22 mouse cellular contexts compared by ENCODE assay signal in the genomic region with DNA sequence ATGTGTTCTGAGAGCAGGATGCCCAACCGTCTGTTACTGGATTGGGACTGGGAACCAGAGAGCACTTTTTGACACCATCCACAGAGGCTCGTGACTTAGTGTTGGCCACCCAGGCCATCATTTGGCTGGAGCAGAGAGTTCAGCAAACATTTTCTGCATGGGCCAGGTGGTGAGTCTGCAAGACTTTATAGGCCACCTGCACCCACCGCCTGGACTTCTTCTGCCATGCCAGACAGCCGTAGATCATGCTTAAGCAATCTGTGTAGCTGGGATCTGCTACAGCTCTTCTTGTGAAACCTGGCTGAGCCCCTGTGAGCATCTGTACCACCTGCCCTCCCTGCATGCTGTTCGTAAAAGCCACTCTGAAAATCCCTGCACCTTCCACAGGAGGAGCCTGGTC. TPM values are rescaled to one million over a fixed set of nuclear protein-coding genes. Genes with fewer than 3 reads are reported as not detected.
DNase-seq lines count a peak whose midpoint lies in the region; ATAC-seq and TF ChIP-seq lines count a peak whose summit lies in the region.
"Had no signal": no experiment of that assay in that cellular context is flagged by ENCODE, and none has a peak within 500 bp of the region (broad histone marks: within the 10 kb centered on the region; RNA-seq: fewer than 3 reads in every experiment).

No protein-coding gene starts in this region.

- no peak for DNase-seq in limb, embryonic 10.5 days (ENCODE audit: low spot score)
- peak; percentile 62 for DNase-seq in cerebellum, adult 8-10 months
- DNase-seq in forebrain, postnatal 0 days, result peak; percentile 52
- DNase-seq in lung, adult 2 months, result no peak
- DNase-seq: heart, postnatal 36 days; kidney, adult 9 months; kidney, postnatal 4 days; lung, embryonic 14.5 days; right cerebral cortex, postnatal 4 days; thymus, postnatal 25 days had no signal

- H3K4me2 ChIP-seq in forebrain, embryonic 13.5 days, result no peak overlapping the region
- no peak overlapping the region for H3K4me2 ChIP-seq in forebrain, embryonic 12.5 days
- no peak overlapping the region for H3K4me2 ChIP-seq in limb, embryonic 12.5 days
- H3K4me2 ChIP-seq in forebrain, postnatal 0 days (ENCODE audit: low read depth), result no peak overlapping the region
- H3K4me2 ChIP-seq: heart, embryonic 13.5 days; liver, embryonic 11.5 days; lung, embryonic 14.5 days had no signal

- no peaks in the 10 kb centered on the region for H3K36me3 ChIP-seq in forebrain, embryonic 13.5 days (ENCODE audit: poor library complexity, severe bottlenecking)
- H3K36me3 ChIP-seq in forebrain, embryonic 12.5 days (replicated peaks), result no peaks in the 10 kb centered on the region
- H3K36me3 ChIP-seq in limb, embryonic 12.5 days, result no peaks in the 10 kb centered on the region
- no peaks in the 10 kb centered on the region for H3K36me3 ChIP-seq in limb, embryonic 10.5 days
- no peaks in the 10 kb centered on the region for H3K36me3 ChIP-seq in forebrain, postnatal 0 days (ENCODE audit: insufficient read depth)
- H3K36me3 ChIP-seq: heart, embryonic 13.5 days had no signal

- 0 out of 2 replicates have a peak, but pooled peaks cover 3% of the 10 kb centered on the region for H3K9me3 ChIP-seq in forebrain, embryonic 13.5 days (replicated peaks)
- H3K9me3 ChIP-seq in forebrain, embryonic 12.5 days, result no peaks in the 10 kb centered on the region
- H3K9me3 ChIP-seq in limb, embryonic 12.5 days, result peaks cover 17% of the 10 kb centered on the region
- no peaks in the 10 kb centered on the region; the same call in 1 of the 2 replicates for H3K9me3 ChIP-seq in limb, embryonic 10.5 days (replicated peaks)
- peaks cover 11% of the 10 kb centered on the region; the same call in 1 of the 2 replicates for H3K9me3 ChIP-seq in forebrain, postnatal 0 days (ENCODE audit: low read length)

- no peak overlapping the region for H3K9ac ChIP-seq in forebrain, embryonic 13.5 days
- H3K9ac ChIP-seq in forebrain, embryonic 12.5 days, result no peak overlapping the region
- no peak overlapping the region for H3K9ac ChIP-seq in limb, embryonic 12.5 days (replicated peaks)
- no peak overlapping the region for H3K9ac ChIP-seq in forebrain, postnatal 0 days
- H3K9ac ChIP-seq: heart, embryonic 13.5 days; lung, embryonic 14.5 days had no signal

- H3K4me3 ChIP-seq in forebrain, embryonic 13.5 days, result no peak overlapping the region
- H3K4me3 ChIP-seq in forebrain, embryonic 12.5 days (replicated peaks), result no peak overlapping the region
- H3K4me3 ChIP-seq in limb, embryonic 12.5 days (replicated peaks), result no peak overlapping the region
- no peak overlapping the region for H3K4me3 ChIP-seq in limb, embryonic 10.5 days
- no peak overlapping the region for H3K4me3 ChIP-seq in forebrain, postnatal 0 days (ENCODE audit: low read depth, low read length)
- H3K4me3 ChIP-seq in lung, adult 2 months (replicated peaks; ENCODE audit: extremely low read depth, low read depth, low read length), result no peak overlapping the region
- H3K4me3 ChIP-seq: erythroblast, embryonic 14.5 days; heart, embryonic 13.5 days had no signal

- no peaks in the 10 kb centered on the region for H3K27me3 ChIP-seq in forebrain, embryonic 13.5 days
- peaks cover 6% of the 10 kb centered on the region; the same call in 1 of the 2 replicates for H3K27me3 ChIP-seq in forebrain, embryonic 12.5 days
- no peaks in the 10 kb centered on the region for H3K27me3 ChIP-seq in limb, embryonic 12.5 days
- no peaks in the 10 kb centered on the region for H3K27me3 ChIP-seq in limb, embryonic 10.5 days (ENCODE audit: low read depth, poor library complexity, severe bottlenecking)
- H3K27me3 ChIP-seq in forebrain, postnatal 0 days (ENCODE audit: insufficient read depth, low read length), result no peaks in the 10 kb centered on the region
- H3K27me3 ChIP-seq: heart, embryonic 13.5 days had no signal

- 74% methylated on average over 5 of the region's 5 CpGs for WGBS in forebrain, embryonic 13.5 days
- 79% methylated on average over 5 of the region's 5 CpGs for WGBS in forebrain, embryonic 12.5 days
- WGBS in limb, embryonic 12.5 days, result 42% methylated on average over 5 of the region's 5 CpGs
- WGBS in limb, embryonic 10.5 days, result 68% methylated on average over 5 of the region's 5 CpGs
- whole genome bisulfite sequencing in forebrain, postnatal 0 days, result 68% methylated on average over 5 of the region's 5 CpGs
- WGBS in lung, adult 2 months, result 86% methylated on average over 5 of the region's 5 CpGs

- H3K27ac ChIP-seq in forebrain, embryonic 13.5 days, result peak overlapping the region; percentile 76
- no peak overlapping the region for H3K27ac ChIP-seq in forebrain, embryonic 12.5 days
- no peak overlapping the region for H3K27ac ChIP-seq in limb, embryonic 12.5 days
- no peak overlapping the region for H3K27ac ChIP-seq in limb, embryonic 10.5 days
- H3K27ac ChIP-seq in forebrain, postnatal 0 days (ENCODE audit: low read depth, low read length), result no peak overlapping the region; the same call in 1 of the 2 replicates
- H3K27ac ChIP-seq: heart, embryonic 13.5 days; macrophage had no signal

- peaks cover 18% of the 10 kb centered on the region for H3K4me1 ChIP-seq in forebrain, embryonic 13.5 days
- 0 out of 2 replicates have a peak, but pooled peaks cover 6% of the 10 kb centered on the region for H3K4me1 ChIP-seq in forebrain, embryonic 12.5 days
- H3K4me1 ChIP-seq in limb, embryonic 12.5 days (replicated peaks), result peaks cover 5% of the 10 kb centered on the region; the same call in 1 of the 2 replicates
- peaks cover 6% of the 10 kb centered on the region for H3K4me1 ChIP-seq in limb, embryonic 10.5 days
- peaks cover 10% of the 10 kb centered on the region for H3K4me1 ChIP-seq in forebrain, postnatal 0 days (ENCODE audit: insufficient read depth)
- no peaks in the 10 kb centered on the region for H3K4me1 ChIP-seq in lung, adult 2 months (ENCODE audit: control insufficient read depth, insufficient read depth, low read length)
- H3K4me1 ChIP-seq: heart, embryonic 13.5 days had no signal

- ATAC-seq in forebrain, embryonic 13.5 days, result no peak
- no peak for ATAC-seq in forebrain, embryonic 12.5 days (ENCODE audit: low FRiP score)
- ATAC-seq in limb, embryonic 12.5 days (ENCODE audit: insufficient number of reproducible peaks, insufficient read depth, low FRiP score, low TSS enrichment, low read depth), result 0 out of 2 replicates have a peak, but pooled peaks have one; percentile 26
- ATAC-seq in forebrain, postnatal 0 days, result no peak
- ATAC-seq in megakaryocyte progenitor cell, adult 5-6 weeks (replicated peaks; ENCODE audit: poor library complexity), result no peak

- TF ChIP-seq POLR2A in lung, adult 2 months (IDR thresholded peaks at IDR 0.05; ENCODE audit: borderline replicate concordance, extremely low read depth, low read depth, low read length), result no peak

- TF ChIP-seq CTCF in forebrain, postnatal 0 days (IDR thresholded peaks at IDR 0.05; ENCODE audit: low read depth), result no peak
- no peak for TF ChIP-seq CTCF in lung, adult 2 months (IDR thresholded peaks at IDR 0.05; ENCODE audit: insufficient read depth, low read length)

RNA-seq across cellular contexts. Expression of gene Pimreg, which starts 25.5 kb away (rescaled TPM):
- polyA plus RNA-seq in forebrain, embryonic 13.5 days (2015; fragmentation: Nextera tagmentation; extraction: Ambion mirVana), result 155 and 171 TPM in 2 replicates
- 187 and 191 TPM in 2 replicates for polyA plus RNA-seq in forebrain, embryonic 12.5 days (2016; fragmentation: Nextera tagmentation; extraction: Ambion mirVana)
- polyA plus RNA-seq in limb, embryonic 12.5 days (2016; fragmentation: Nextera tagmentation; extraction: Ambion mirVana), result 133 and 138 TPM in 2 replicates
- polyA plus RNA-seq in limb, embryonic 10.5 days (2016; fragmentation: Nextera tagmentation; extraction: Ambion mirVana), result 192 and 213 TPM in 2 replicates
- 13.2 and 14.9 TPM in 2 replicates for total RNA-seq in forebrain, postnatal 0 days (2014; rRNA removed)
- polyA plus RNA-seq in forebrain, postnatal 0 days (2015; fragmentation: Nextera tagmentation; extraction: Ambion mirVana), result 20.6 and 22.0 TPM in 2 replicates
- 20.4 and 21.5 TPM in 2 replicates for total RNA-seq in megakaryocyte progenitor cell, adult 5-6 weeks (2015)
- total RNA-seq in megakaryocyte progenitor cell, adult 5-6 weeks (2017), result 13.7 and 14.3 TPM in 2 replicates
- polyA plus RNA-seq in lung, adult 2 months (2012; rRNA removed), result 1.2 and 1.8 TPM in 2 replicates
- total RNA-seq: monocyte, adult 5-6 weeks; neutrophil, adult 5-6 weeks had no signal

RNA-seq across cellular contexts. Expression of gene Aipl1, which starts 30.0 kb away (rescaled TPM):
- polyA plus RNA-seq in forebrain, embryonic 13.5 days (2015; fragmentation: Nextera tagmentation; extraction: Ambion mirVana), result 0.23 and 0.31 TPM in 2 replicates
- polyA plus RNA-seq in forebrain, embryonic 12.5 days (2016; fragmentation: Nextera tagmentation; extraction: Ambion mirVana), result 0.37 and 0.50 TPM in 2 replicates
- 0.31 and 0.32 TPM in 2 replicates for polyA plus RNA-seq in limb, embryonic 12.5 days (2016; fragmentation: Nextera tagmentation; extraction: Ambion mirVana)
- 0.33 and 0.39 TPM in 2 replicates for polyA plus RNA-seq in limb, embryonic 10.5 days (2016; fragmentation: Nextera tagmentation; extraction: Ambion mirVana)
- total RNA-seq in forebrain, postnatal 0 days (2014; rRNA removed), result 0.19 and 0.31 TPM in 2 replicates
- polyA plus RNA-seq in forebrain, postnatal 0 days (2015; fragmentation: Nextera tagmentation; extraction: Ambion mirVana), result 0.23 and 0.33 TPM in 2 replicates
- total RNA-seq in megakaryocyte progenitor cell, adult 5-6 weeks (2015), result 0.15 TPM in 1 of 2 replicates, not detected in the other
- 0.20 and 0.54 TPM in 2 replicates for total RNA-seq in megakaryocyte progenitor cell, adult 5-6 weeks (2017)
- 0.08 and 0.11 TPM in 2 replicates for polyA plus RNA-seq in lung, adult 2 months (2012; rRNA removed)
- total RNA-seq: adrenal gland, adult 18-20 months; heart, postnatal 36 days; layer of hippocampus, postnatal 25 days; neutrophil, adult 5-6 weeks had no signal

Comparison
In these comparisons a context has a peak if more than half of its experiments do, and no peak if none do; other contexts are left out.
1. DNase-seq: peak in cerebellum, adult 8-10 months (single experiment) and forebrain, postnatal 0 days (single experiment); none in limb, embryonic 10.5 days (single experiment) and lung, adult 2 months (single experiment).